9 mouse cellular contexts compared by ENCODE assay signal in the genomic region with DNA sequence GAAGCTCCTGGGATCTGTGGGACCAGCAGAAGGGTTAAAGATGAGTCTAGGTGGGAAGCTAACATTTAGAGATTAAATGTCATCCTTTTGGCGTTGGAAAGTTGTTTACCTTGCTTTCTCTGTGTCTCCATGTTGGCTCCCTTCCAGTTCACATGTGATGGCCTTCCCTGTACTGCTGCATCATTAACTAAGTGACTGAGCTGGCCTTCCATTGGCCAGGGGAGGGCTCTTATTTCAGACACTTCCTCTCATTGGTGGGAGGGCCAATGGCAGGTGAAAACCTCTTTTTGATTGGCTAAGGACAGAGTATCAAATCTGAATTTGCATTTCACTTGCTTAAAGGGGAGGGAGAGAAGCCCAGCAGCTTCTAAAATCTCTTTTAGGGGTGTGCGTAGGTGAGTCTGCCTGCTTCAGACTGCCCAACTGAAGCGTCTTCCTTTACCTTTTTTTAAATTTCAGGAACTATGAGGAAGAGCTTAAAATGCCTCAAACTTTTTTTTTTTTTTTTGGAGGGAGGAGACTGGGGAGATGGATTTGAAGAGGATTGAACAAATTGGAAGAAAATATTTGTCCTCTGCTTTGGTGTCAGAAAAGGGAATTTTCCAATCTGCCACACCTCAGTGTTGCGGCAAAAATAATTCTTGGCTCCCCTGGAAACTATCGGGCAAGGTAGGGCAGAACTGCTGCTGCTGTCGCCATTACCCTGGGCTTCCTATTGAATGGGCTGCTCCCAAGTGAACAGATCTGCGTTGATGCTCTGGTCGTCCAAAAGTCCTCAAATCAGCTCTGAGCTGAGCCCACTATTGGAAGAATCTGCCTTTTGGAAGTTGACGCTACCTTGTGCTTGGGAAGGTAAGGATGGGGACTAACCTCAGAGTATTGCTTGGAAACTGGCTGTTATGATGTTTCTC.
A peak's percentile ranks its signal among the peaks of the same experiment; 100 is the strongest.
DNase-seq lines count a peak whose midpoint lies in the region; ATAC-seq lines count a peak whose summit lies in the region.
"Had no signal": no experiment of that assay in that cellular context is flagged by ENCODE, and none has a peak within 500 bp of the region (broad histone marks: within the 10 kb centered on the region; RNA-seq: fewer than 3 reads in every experiment).

No protein-coding gene starts in this region.

- DNase-seq in embryo, embryonic 11 days: peak; percentile 5
- no peak for DNase-seq in embryo, embryonic 10 days (ENCODE audit: low spot score)
- peak; percentile 93 to 97 for DNase-seq in adrenal gland, adult (ENCODE audit: inconsistent age in 2 of 2, low spot score in 1 of 2)
- DNase-seq in fibroblast of lung, adult 2 months (ENCODE audit: low read depth): peak; percentile 21
- peak; percentile 11 for DNase-seq in induced T-regulatory cell, adult 2 months (ENCODE audit: low read depth)
- peak; percentile 95 to 98 for DNase-seq in left cerebral cortex, adult 8-10 months (ENCODE audit: low spot score in 2 of 2)
- peak; percentile 59 for DNase-seq in midbrain, embryonic 14.5 days
- peak; percentile 67 to 73 for DNase-seq in urinary bladder, postnatal 36 days (ENCODE audit: low spot score in 2 of 2)

- no peaks in the 10 kb centered on the region for H3K36me3 ChIP-seq in midbrain, embryonic 14.5 days (ENCODE audit: control insufficient read depth, insufficient read depth, low read length)
- H3K36me3 ChIP-seq: embryonic facial prominence, embryonic 15.5 days had no signal

- H3K9ac ChIP-seq in midbrain, embryonic 14.5 days (replicated peaks; ENCODE audit: low read length): no peak overlapping the region
- H3K9ac ChIP-seq: embryonic facial prominence, embryonic 15.5 days had no signal

- no peak for ATAC-seq in midbrain, embryonic 14.5 days (ENCODE audit: low FRiP score, low TSS enrichment)

- no peak overlapping the region for H3K27ac ChIP-seq in midbrain, embryonic 14.5 days (replicated peaks; ENCODE audit: low read depth, low read length)
- H3K27ac ChIP-seq: embryonic facial prominence, embryonic 15.5 days had no signal

- no peak overlapping the region for H3K4me2 ChIP-seq in midbrain, embryonic 14.5 days (ENCODE audit: low read length)
- H3K4me2 ChIP-seq: embryonic facial prominence, embryonic 15.5 days had no signal

- H3K4me1 ChIP-seq in midbrain, embryonic 14.5 days (ENCODE audit: control insufficient read depth, insufficient read depth, low read length): no peaks in the 10 kb centered on the region
- H3K4me1 ChIP-seq: embryonic facial prominence, embryonic 15.5 days had no signal

- H3K27me3 ChIP-seq in midbrain, embryonic 14.5 days (ENCODE audit: control insufficient read depth, insufficient read depth, low read length): no peaks in the 10 kb centered on the region
- H3K27me3 ChIP-seq: embryonic facial prominence, embryonic 15.5 days had no signal

- H3K4me3 ChIP-seq in midbrain, embryonic 14.5 days (replicated peaks; ENCODE audit: low read depth, low read length): no peak overlapping the region
- H3K4me3 ChIP-seq: embryonic facial prominence, embryonic 15.5 days had no signal

- H3K9me3 ChIP-seq in midbrain, embryonic 14.5 days (ENCODE audit: control insufficient read depth, low read length): no peaks in the 10 kb centered on the region
- H3K9me3 ChIP-seq: embryonic facial prominence, embryonic 15.5 days had no signal

- 87% methylated on average over 9 of the region's 9 CpGs for WGBS in midbrain, embryonic 14.5 days
